Mouse (Mus musculus) left cerebral cortex, postnatal 10 days (tissue): ENCODE data around the gene Poc1b. TPM values are rescaled to one million over a fixed set of nuclear protein-coding genes. Genes with fewer than 3 reads are reported as not detected.
"Not testable (repeated sequence)": the region's sequence is repeated elsewhere in the genome, so short reads cannot be mapped to it uniquely, and the experiment has no call there.

ENCODE experiments used
- DNase-seq, 2 experiments: peaks; one replicate each; pipeline ENCODE4 v3.0.0; 2021 to 2022; ENCODE audit warnings: low spot score in 2 of 2, mixed read lengths in 1 of 2; ENCODE audit errors: extremely low spot score in 1 of 2
- intact Hi-C: fragments of 180-260 bp; cut with DNase I; formaldehyde crosslinking; loops from one replicate; pipeline ENCODE4 v1.15.1; 2025
- total RNA-seq, 2 experiments: library from RNA; stranded (reverse); gene quantifications; 2 replicates each; pipeline ENCODE4 v1.2.3; 2021

Gene Poc1b
- total RNA-seq, 2 experiments from 2014 or later: 6.6 to 8.2 TPM

- peak in 1 of 2 experiments; percentile 43 for DNase-seq
- intact Hi-C loops: loop anchor here (5.0 kb wide), 1 partner anchor 58 kb away; the partner anchor contains the start of gene Dusp6
These were observed 97.0 kb downstream of the Poc1b start for GRCm38 (mm10) chr10:99203577-99204487.

- DNase-seq: no peak
- intact Hi-C loops: loop anchor here (5.0 kb wide), 1 partner anchor 58 kb away; the partner anchor contains the start of gene Dusp6
These were observed 97.7 kb downstream of the Poc1b start for GRCm38 (mm10) chr10:99204553-99204952.

GRCm38 (mm10) chr10:99207121-99207520, 100.3 kb downstream of the Poc1b start:
- intact Hi-C loops: no loop called here
- no peak for DNase-seq

GRCm38 (mm10) chr10:99209146-99209800, 102.4 kb downstream of the Poc1b start:
- DNase-seq: no peak
- intact Hi-C loops: no loop called here

- no peak for DNase-seq
- intact Hi-C loops: no loop called here
These were observed 104.2 kb downstream of the Poc1b start for GRCm38 (mm10) chr10:99211021-99211420.

- intact Hi-C loops: no loop called here
- no peak for DNase-seq
These were observed 104.8 kb downstream of the Poc1b start for GRCm38 (mm10) chr10:99211503-99212265.

GRCm38 (mm10) chr10:99214421-99215299, 107.8 kb downstream of the Poc1b start:
- no peak for DNase-seq
- intact Hi-C loops: no loop called here

GRCm38 (mm10) chr10:99216570-99216969, 109.7 kb downstream of the Poc1b start:
- intact Hi-C loops, DNase-seq: not testable (repeated sequence)

- DNase-seq: no peak
- intact Hi-C loops: no loop called here
These were observed 114.7 kb downstream of the Poc1b start for GRCm38 (mm10) chr10:99221540-99221939.

- no peak for DNase-seq
- intact Hi-C loops: no loop called here
These were observed 115.9 kb downstream of the Poc1b start for GRCm38 (mm10) chr10:99222726-99223125.

- no peak for DNase-seq
- intact Hi-C loops: no loop called here
These were observed 117.4 kb downstream of the Poc1b start for GRCm38 (mm10) chr10:99224218-99224617.

GRCm38 (mm10) chr10:99226782-99227181, 119.9 kb downstream of the Poc1b start:
- no peak for DNase-seq
- intact Hi-C loops: no loop called here

- no peak for DNase-seq
- intact Hi-C loops: no loop called here
These were observed 121.4 kb downstream of the Poc1b start for GRCm38 (mm10) chr10:99227968-99228864.

GRCm38 (mm10) chr10:99229031-99229684, 122.3 kb downstream of the Poc1b start:
- peak in 1 of 2 experiments; percentile 68 for DNase-seq
- intact Hi-C loops: no loop called here

GRCm38 (mm10) chr10:99232518-99233227, 125.8 kb downstream of the Poc1b start:
- intact Hi-C loops: no loop called here
- DNase-seq: no peak

- intact Hi-C loops: no loop called here
- DNase-seq: no peak
These were observed 127.5 kb downstream of the Poc1b start for GRCm38 (mm10) chr10:99234336-99234735.
